Comparison of ENCODE assay signal across 18 mouse cellular contexts in genomic region chr8:11846807-11847206, GRCm38 (mm10). TPM values are rescaled to one million over a fixed set of nuclear protein-coding genes. Genes with fewer than 3 reads are reported as not detected.
"Had no signal": no experiment of that assay in that cellular context is flagged by ENCODE, and none has a peak within 500 bp of the region (broad histone marks: within the 10 kb centered on the region; RNA-seq: fewer than 3 reads in every experiment).

No protein-coding gene starts in this region.

- H3K27ac ChIP-seq: lung, embryonic 15.5 days; macrophage; midbrain, embryonic 13.5 days; midbrain, embryonic 15.5 days; neural tube, embryonic 12.5 days had no signal

- H3K4me3 ChIP-seq: lung, embryonic 15.5 days; megakaryocyte, embryonic 14.5 days; midbrain, embryonic 13.5 days; midbrain, embryonic 15.5 days; neural tube, embryonic 12.5 days had no signal

- DNase-seq: lung, adult 2 months; lung, postnatal 14 days; lung, postnatal 36 days; right cerebral cortex, postnatal 14 days; spleen, adult 18-20 months; thymus, adult 18-20 months; thymus, postnatal 14 days; thymus, postnatal 36 days had no signal

RNA-seq across cellular contexts. Expression of gene Tex29, which starts 6.5 kb away (rescaled TPM):
- total RNA-seq: megakaryocyte progenitor cell, adult 5-6 weeks; midbrain, postnatal 0 days; monocyte, adult 5-6 weeks; neutrophil, adult 5-6 weeks had no signal
